Mouse (Mus musculus) megakaryocyte, adult 5-6 weeks (primary cell): ENCODE results near the gene Apol7a. TPM values are rescaled to one million over a fixed set of nuclear protein-coding genes. Genes with fewer than 3 reads are reported as not detected.

ENCODE experiments used
- ATAC-seq: 2 replicates; pipeline ENCODE4 v1.8.0; 2016; ENCODE audit warnings: mild to moderate bottlenecking, inconsistent platforms; ENCODE audit not compliant: poor library complexity, severe bottlenecking
- total RNA-seq, 2 experiments: library from RNA; stranded (forward) in 1 of 2; stranded (reverse) in 1 of 2; fragments of 153-499, 151-499 nt in 1 of 2; fragments of 221-1000, 200-1000 nt in 1 of 2; gene quantifications; 2 replicates each; pipeline versions ENCODE4 v1.2.3 to v1.2.4; 2015 to 2017

Gene Apol7a
- total RNA-seq, 2 experiments from 2014 or later: not detected

- no peak for ATAC-seq
Measured at GRCm38 (mm10) chr15:77377419-77377818, 21.5 kb downstream of the Apol7a start.

DNA sequence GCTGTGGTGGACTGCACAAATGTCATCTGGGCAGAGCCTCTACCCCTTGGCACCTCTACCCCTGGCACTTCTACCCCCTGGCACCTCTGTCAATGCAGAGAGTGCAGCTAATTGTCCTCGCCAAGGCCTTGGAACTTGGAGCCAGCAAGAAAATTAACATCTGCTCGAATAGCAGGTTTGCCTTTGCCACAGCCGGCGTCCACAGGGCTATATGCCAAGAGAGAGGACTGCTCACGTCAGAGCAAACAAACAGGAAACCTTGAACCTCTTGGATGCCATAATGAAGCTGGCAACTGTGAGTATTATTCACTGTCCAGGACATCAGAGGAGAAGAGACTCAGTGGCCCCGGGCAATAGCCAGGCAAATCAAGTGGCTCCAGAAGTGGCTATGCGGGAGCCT is 22.0 kb downstream of the Apol7a start:
- no peak for ATAC-seq

DNA sequence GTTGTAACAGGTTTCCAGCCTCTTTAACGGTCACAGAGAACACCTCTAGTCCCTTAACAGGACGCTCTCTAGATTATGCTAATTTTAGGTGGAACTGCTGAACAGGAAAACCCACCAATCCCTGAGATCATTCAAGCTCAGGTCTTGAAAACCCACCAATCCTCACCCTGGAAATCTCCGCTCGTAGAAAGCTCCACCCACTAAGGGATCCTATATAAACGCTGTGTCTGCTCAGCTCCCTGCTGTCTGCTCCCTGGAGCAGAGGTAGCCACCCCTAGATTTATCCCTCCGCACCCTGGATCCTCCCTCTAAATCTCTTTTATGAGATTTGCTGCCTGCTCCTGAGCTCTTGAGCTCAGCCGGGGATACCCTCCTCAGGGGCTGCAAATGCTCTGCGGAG is 28.3 kb downstream of the Apol7a start:
- no peak for ATAC-seq

GRCm38 (mm10) chr15:77369981-77370380 is 28.9 kb downstream of the Apol7a start:
- ATAC-seq: no peak

GRCm38 (mm10) chr15:77368818-77369320 is 30.0 kb downstream of the Apol7a start:
- ATAC-seq: no peak

GRCm38 (mm10) chr15:77368148-77368547 is 30.8 kb downstream of the Apol7a start:
- ATAC-seq: peak; percentile 88

DNA sequence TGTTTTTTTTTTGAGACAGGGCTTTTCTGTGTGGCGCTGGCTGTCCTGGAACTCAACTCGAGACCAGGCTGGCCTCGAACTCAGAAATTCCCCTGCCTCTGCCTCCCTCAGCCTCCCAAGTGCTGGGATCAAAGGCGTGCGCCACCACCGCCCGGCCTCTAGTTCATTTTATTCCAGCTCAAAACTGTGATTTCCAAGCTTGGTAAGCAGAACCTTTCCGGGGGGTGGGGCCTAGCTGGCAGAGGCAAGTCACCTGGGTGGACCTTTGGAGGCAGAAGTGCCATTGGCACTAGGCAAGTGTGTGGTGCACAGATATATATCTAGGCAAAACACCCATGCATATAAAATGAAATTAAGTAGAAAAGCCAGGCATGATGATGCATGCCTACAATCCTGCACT is 31.4 kb downstream of the Apol7a start:
- ATAC-seq: no peak

DNA sequence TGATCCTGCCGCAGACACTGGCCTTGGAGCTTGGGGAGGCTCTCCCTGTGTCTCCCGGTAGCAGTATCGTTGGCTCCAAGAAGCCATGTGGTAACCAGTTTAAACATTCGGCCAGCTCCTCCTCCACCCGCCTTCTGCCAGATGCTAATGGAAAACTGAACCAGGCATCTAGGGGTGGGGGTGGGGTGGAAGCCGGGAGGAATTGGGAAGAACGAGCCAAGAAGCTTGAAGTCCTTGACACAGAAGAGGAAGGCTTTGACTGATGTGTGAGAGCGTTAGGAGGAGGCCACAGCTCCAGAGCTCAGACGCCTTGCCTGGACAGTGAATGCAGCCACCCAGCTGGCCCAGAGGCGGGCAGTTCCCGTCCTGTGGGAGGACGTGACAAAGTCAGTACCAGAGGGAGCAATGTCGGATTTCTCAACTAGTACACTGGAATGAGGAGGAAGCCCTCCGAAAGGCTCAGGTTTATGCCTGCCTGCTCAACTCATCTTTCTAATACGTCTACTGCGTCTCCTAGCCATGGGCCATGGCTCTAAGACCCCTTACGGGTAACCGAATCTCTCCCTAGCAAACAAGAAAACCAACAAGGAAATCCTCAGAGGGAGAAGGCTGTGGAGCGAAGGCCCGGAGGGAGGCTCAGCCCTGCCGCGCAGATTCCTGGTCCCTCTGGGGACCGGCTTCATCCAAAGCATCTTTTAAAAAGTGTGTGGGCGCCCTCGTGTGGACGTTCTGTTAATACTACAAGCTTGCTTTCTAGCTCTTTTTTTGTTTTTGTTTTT is 32.0 kb downstream of the Apol7a start:
- ATAC-seq: no peak

DNA sequence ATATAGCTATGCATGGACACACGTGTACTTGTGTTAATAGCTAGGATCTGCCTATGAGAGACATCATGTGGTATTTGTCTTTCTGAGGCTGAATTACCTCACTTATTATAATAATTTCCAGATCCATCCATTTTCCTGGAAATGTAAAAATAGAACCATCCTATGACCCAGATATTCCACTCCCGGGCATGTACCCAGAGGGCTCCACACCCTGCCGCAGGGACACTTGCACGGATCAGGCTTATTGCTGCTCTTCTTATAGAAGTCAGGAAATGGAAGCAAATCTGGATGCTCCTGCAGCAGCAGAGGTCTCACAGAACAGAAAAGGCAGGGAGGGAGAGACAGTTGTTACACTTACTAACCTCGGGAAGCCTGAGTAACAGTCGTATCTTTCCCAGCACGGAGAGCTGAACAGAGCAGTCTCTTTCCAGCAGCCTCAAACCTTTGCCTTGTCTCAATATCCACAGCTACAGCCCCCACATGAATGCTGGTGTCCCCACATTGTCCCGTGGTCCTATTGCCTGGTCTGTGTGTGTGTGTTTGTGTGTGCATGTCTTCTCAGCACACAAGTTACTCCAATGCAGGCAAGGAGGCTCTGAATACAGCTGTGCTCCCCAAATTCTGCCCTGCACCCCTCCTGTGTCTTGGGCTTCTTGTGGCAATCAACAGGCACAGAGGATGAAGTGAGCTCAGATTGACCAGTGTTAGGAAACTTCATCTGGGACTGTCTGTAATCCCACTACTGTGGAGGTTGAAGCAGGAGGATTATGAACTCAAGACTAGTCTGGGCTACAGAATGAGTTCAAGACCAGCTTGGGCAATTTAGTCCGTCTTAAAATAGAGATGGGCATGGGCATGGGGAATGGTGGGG is 33.0 kb downstream of the Apol7a start:
- ATAC-seq: no peak

- ATAC-seq: peak; percentile 48
Measured at GRCm38 (mm10) chr15:77364026-77364425, 34.9 kb downstream of the Apol7a start.

DNA sequence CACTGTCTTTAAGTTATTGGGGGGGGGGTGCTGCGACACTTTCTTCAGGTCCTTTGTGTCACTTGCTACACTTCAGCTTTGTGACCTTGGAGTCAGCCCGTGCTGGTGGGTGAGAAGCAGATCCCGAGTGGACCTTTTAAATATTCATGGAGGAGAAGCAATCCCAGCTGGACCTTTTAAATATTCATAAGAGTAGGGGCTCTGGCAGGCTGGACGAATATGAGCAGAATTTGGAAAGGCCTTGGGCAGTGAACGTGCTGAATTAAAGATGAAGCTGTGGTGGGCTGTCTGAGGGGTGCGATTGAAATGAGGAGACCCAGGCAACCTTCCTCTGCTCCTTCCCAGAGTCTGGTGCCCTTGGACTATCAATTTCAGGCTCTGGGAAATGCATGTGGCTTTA is 35.3 kb downstream of the Apol7a start:
- no peak for ATAC-seq

- no peak for ATAC-seq
Measured at GRCm38 (mm10) chr15:77362952-77363351, 36.0 kb downstream of the Apol7a start.

DNA sequence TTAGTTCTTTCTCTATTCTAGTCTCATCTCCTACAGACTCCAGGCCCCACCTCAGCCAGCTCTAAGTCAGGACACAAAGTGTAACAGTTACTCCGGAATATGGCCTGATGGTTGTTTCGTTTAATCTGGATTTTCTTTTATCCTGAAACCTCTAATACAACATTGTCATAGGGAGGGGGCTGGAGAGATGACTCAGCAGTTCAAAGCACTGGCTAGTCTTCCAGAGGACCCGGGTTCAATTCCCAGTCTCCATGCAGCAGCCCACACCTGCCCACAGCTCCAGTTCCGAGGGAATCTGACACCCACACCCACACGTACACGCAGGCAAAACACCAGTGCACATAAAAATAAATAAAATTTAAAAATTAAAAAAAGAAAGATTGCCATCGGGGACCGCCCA is 39.0 kb downstream of the Apol7a start:
- no peak for ATAC-seq

- ATAC-seq: peak; percentile 64; the same call in 1 of the 2 replicates
Measured at GRCm38 (mm10) chr15:77359486-77359885, 39.4 kb downstream of the Apol7a start.

DNA sequence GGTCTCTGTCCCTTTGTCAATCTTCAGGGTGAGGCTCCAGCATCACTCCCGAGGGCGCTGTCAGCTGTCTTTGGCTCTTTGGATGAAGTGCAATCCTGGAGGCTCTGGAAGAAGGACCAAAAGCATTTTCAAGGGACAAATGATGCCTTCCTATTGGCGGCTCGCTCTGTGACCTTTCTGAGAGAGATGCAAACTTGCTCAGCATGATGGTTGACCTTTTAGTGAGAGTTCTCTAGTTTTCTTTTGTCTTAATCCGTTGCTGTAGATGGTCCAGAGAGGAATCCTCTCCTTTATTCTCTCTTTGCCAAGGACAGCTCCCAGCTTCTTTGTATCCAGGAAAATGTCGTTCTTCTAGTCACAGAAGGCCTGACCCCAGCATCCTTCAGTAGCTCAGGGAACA is 39.8 kb downstream of the Apol7a start:
- no peak for ATAC-seq

DNA sequence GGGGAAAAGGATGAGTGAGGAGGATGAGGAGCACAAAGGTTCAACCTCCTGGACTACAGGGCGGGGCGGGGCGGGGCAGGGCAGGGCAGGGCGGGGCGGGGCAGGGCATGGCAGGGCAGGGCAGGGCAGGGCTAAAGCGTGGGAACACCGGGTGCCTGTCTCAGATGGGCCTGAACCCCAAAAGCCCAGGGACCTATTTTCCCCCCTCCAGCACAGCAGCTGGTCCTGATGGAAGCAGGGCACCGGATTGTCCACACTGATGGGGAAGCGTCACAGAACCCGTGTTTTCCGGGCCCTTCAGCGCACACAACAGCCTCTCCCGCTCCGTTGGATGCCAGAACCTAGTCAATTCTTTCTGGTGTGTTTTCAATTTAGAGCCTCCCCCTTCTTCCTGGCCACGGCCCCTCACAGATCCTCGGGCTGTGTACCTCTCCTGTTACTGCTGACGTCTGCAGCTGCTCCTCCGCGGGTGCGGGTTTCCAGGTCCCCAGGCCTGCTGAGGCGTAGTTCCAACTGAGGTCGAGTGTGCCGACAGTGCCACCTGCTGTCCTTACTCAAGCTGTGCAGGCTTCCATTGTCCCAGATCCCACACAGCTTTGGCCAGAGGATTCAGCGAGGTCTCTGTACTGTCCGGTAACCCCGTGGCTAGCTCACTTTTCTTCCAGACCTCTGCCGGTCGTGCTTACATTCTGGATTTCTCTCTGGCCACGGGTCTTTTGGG is 40.4 kb downstream of the Apol7a start:
- peak; percentile 86 for ATAC-seq

DNA sequence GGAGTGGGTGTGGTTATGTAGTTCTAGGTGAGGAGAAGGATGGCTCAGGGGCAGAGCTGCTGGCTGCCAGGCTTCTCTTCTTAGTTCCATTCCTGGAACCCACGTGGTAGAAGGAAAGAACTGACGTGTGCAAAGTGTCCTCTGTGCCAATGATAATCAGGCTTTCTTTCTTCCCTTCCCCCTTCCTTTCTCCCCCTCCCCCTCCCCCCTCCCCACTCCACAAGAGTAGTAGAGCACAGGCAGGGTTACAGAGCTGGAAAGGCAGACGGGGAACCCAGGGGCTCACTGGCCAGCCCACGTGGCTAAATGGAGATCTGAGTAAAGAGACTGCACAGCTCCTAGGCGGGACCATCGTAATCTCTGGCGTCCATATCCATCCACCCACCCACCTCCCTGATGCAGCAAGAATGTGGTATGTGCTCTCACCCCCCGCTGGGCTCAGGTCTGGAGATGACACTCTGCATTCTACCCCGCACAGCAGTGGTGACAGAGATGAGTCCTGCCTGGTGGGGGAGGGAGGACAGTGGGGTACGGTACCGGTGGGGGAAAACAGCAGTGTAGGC is 42.6 kb downstream of the Apol7a start:
- ATAC-seq: no peak

DNA sequence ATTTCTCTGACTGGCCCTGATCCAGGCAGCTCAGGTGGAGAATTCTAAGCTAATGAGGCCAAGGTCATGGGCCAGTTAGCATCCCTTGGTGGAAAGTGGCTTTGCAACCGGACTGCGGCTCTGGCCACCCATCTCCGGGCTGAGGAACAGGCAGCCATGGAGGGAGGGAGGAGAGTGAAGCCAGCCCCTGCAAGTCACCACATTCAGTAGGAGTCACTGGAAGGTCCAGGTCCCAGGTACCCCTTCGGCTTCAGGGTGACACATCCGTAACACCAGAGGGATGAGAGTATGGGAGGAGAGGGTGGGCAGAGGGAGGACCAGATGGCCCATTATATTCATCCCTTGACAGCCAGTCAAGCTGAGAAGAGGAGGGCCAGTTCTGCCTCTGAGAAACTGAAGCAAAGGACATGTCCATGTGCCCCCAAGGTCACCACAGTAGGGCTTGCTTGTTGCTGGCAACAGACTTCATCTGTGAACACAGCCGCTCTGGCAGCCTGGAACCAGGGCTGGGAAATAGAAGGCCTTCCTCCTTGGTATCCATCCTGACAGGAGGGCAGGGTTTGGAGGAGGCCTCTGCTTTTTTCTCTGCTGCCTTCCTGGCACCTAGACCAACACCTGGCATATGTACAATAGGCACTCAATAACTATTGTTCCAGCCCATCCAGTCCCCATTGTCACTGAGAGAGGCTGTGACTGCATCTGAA is 43.9 kb downstream of the Apol7a start:
- no peak for ATAC-seq

DNA sequence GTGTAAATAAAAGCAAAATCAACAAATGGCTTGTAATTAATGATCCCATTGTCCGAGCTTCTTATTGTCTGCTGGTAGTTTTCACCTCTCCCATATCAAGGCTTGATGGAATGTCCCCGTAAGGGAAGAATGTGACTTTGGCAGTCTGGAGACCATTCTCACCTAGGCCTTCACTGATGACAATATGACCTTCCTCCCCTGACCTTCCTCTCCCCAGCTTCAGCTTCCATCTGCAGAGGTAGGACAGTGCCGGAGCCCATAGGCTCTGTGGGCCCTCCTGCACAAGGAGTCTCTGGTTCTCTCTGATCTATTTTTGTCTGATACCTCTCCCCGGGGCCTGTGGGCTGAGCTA is 44.4 kb downstream of the Apol7a start:
- no peak for ATAC-seq

GRCm38 (mm10) chr15:77353764-77354163 is 45.1 kb downstream of the Apol7a start:
- no peak for ATAC-seq
